Mouse (Mus musculus): ENCODE measurements around the gene Ankle2. TPM values are rescaled to one million over a fixed set of nuclear protein-coding genes. Genes with fewer than 3 reads are reported as not detected.

Gene Ankle2
- polyA plus RNA-seq, 1 experiment = 23.5 TPM

- 6% methylated on average over 15 of the region's 15 CpGs for WGBS
- H3K4me3 ChIP-seq (replicated peaks; ENCODE audit: insufficient read depth, low read depth, low read length) = peak overlapping the region; percentile 74
- H3K27me3 ChIP-seq (ENCODE audit: control insufficient read depth, insufficient read depth, low read length) = no peaks in the 10 kb centered on the region
- no peak for DNase-seq
- no peaks in the 10 kb centered on the region for H3K4me1 ChIP-seq (ENCODE audit: control insufficient read depth, insufficient read depth, low read length)
- no peak for TF ChIP-seq CTCF (IDR thresholded peaks at IDR 0.05; ENCODE audit: borderline replicate concordance, insufficient read depth, low read depth, low read length)
- no peak for TF ChIP-seq POLR2A (IDR thresholded peaks at IDR 0.05; ENCODE audit: borderline replicate concordance, insufficient read depth, low read length)
- H3K27ac ChIP-seq (ENCODE audit: insufficient read depth, low read length) = no peak overlapping the region
These were observed 54.4 kb downstream of the Ankle2 start for GRCm38 (mm10) chr5:110285156-110285555.

GRCm38 (mm10) chr5:110285770-110286445, 55.1 kb downstream of the Ankle2 start, which contains the start of the genes Pxmp2 and Pole:
Gene Pxmp2 (minus strand): TSS chr5:110286186.
Gene Pole (plus strand): TSS chr5:110286306.
- Histone ChIP-seq H3K4me3 (replicated peaks; ENCODE audit: insufficient read depth, low read depth, low read length) (peak within 1 kb of the TSS; percentile 74), H3K4me1 (ENCODE audit: control insufficient read depth, insufficient read depth, low read length) (no peaks in the 10 kb centered on the region), H3K27ac (ENCODE audit: insufficient read depth, low read length) (no peak within 1 kb of the TSS), H3K27me3 (ENCODE audit: control insufficient read depth, insufficient read depth, low read length) (no peaks in the 10 kb centered on the region)
- peak; percentile 81 to 85 for DNase-seq
- TF ChIP-seq CTCF (IDR thresholded peaks at IDR 0.05; ENCODE audit: borderline replicate concordance, insufficient read depth, low read depth, low read length) = no peak
- TF ChIP-seq POLR2A (IDR thresholded peaks at IDR 0.05; ENCODE audit: borderline replicate concordance, insufficient read depth, low read length) = no peak
- WGBS = under 1% methylated on average over 63 of the region's 64 CpGs

GRCm38 (mm10) chr5:110286446-110287083, 55.8 kb downstream of the Ankle2 start:
- TF ChIP-seq POLR2A (IDR thresholded peaks at IDR 0.05; ENCODE audit: borderline replicate concordance, insufficient read depth, low read length) (no peak), CTCF (IDR thresholded peaks at IDR 0.05; ENCODE audit: borderline replicate concordance, insufficient read depth, low read depth, low read length) (no peak)
- H3K27me3 ChIP-seq (ENCODE audit: control insufficient read depth, insufficient read depth, low read length) = no peaks in the 10 kb centered on the region
- under 1% methylated on average over 31 of the region's 31 CpGs for WGBS
- no peak overlapping the region for H3K27ac ChIP-seq (ENCODE audit: insufficient read depth, low read length)
- H3K4me3 ChIP-seq (replicated peaks; ENCODE audit: insufficient read depth, low read depth, low read length) = peak overlapping the region; percentile 74
- no peaks in the 10 kb centered on the region for H3K4me1 ChIP-seq (ENCODE audit: control insufficient read depth, insufficient read depth, low read length)
- no peak for DNase-seq

- no peak for TF ChIP-seq POLR2A (IDR thresholded peaks at IDR 0.05; ENCODE audit: borderline replicate concordance, insufficient read depth, low read length)
- no peak for TF ChIP-seq CTCF (IDR thresholded peaks at IDR 0.05; ENCODE audit: borderline replicate concordance, insufficient read depth, low read depth, low read length)
- no peaks in the 10 kb centered on the region for H3K4me1 ChIP-seq (ENCODE audit: control insufficient read depth, insufficient read depth, low read length)
- no peaks in the 10 kb centered on the region for H3K27me3 ChIP-seq (ENCODE audit: control insufficient read depth, insufficient read depth, low read length)
- no peak overlapping the region for H3K27ac ChIP-seq (ENCODE audit: insufficient read depth, low read length)
- H3K4me3 ChIP-seq (replicated peaks; ENCODE audit: insufficient read depth, low read depth, low read length) = no peak overlapping the region
- WGBS = 57% methylated on average over 2 of the region's 2 CpGs
- no peak for DNase-seq
These were observed 56.3 kb downstream of the Ankle2 start for GRCm38 (mm10) chr5:110287084-110287475.

GRCm38 (mm10) chr5:110291649-110292048, 60.8 kb downstream of the Ankle2 start:
- WGBS = 94% methylated on average over 1 of the region's 1 CpGs
- Histone ChIP-seq H3K4me1 (ENCODE audit: control insufficient read depth, insufficient read depth, low read length) (no peaks in the 10 kb centered on the region), H3K27me3 (ENCODE audit: control insufficient read depth, insufficient read depth, low read length) (no peaks in the 10 kb centered on the region), H3K27ac (ENCODE audit: insufficient read depth, low read length) (no peak overlapping the region), H3K4me3 (replicated peaks; ENCODE audit: insufficient read depth, low read depth, low read length) (no peak overlapping the region)
- TF ChIP-seq POLR2A (IDR thresholded peaks at IDR 0.05; ENCODE audit: borderline replicate concordance, insufficient read depth, low read length) = no peak
- TF ChIP-seq CTCF (IDR thresholded peaks at IDR 0.05; ENCODE audit: borderline replicate concordance, insufficient read depth, low read depth, low read length) = no peak
- DNase-seq = no peak

GRCm38 (mm10) chr5:110296637-110297036, 65.8 kb downstream of the Ankle2 start:
- no peak for DNase-seq
- 97% methylated on average over 1 of the region's 1 CpGs for WGBS
- H3K4me1 ChIP-seq (ENCODE audit: control insufficient read depth, insufficient read depth, low read length) = no peaks in the 10 kb centered on the region
- no peaks in the 10 kb centered on the region for H3K27me3 ChIP-seq (ENCODE audit: control insufficient read depth, insufficient read depth, low read length)
- no peak overlapping the region for H3K4me3 ChIP-seq (replicated peaks; ENCODE audit: insufficient read depth, low read depth, low read length)
- no peak overlapping the region for H3K27ac ChIP-seq (ENCODE audit: insufficient read depth, low read length)
- TF ChIP-seq CTCF (IDR thresholded peaks at IDR 0.05; ENCODE audit: borderline replicate concordance, insufficient read depth, low read depth, low read length) (no peak), POLR2A (IDR thresholded peaks at IDR 0.05; ENCODE audit: borderline replicate concordance, insufficient read depth, low read length) (no peak)

- Histone ChIP-seq H3K4me3 (replicated peaks; ENCODE audit: insufficient read depth, low read depth, low read length) (no peak overlapping the region), H3K27me3 (ENCODE audit: control insufficient read depth, insufficient read depth, low read length) (no peaks in the 10 kb centered on the region), H3K27ac (ENCODE audit: insufficient read depth, low read length) (no peak overlapping the region), H3K4me1 (ENCODE audit: control insufficient read depth, insufficient read depth, low read length) (no peaks in the 10 kb centered on the region)
- no peak for TF ChIP-seq CTCF (IDR thresholded peaks at IDR 0.05; ENCODE audit: borderline replicate concordance, insufficient read depth, low read depth, low read length)
- WGBS = 94% methylated on average over 2 of the region's 2 CpGs
- no peak for DNase-seq
These were observed 69.8 kb downstream of the Ankle2 start for GRCm38 (mm10) chr5:110300591-110300990.

Other genes starting within 250 kb of the Ankle2 start
- 37.5 and 38.5 TPM in 2 replicates for gene Zfp932, start 234.5 kb upstream of the Ankle2 start, polyA plus RNA-seq (2012; rRNA removed)
- 1.6 and 2.1 TPM in 2 replicates for gene Gm17655, start 158.5 kb upstream of the Ankle2 start, polyA plus RNA-seq (2012; rRNA removed)
- 0.78 and 0.79 TPM in 2 replicates for gene Gm35315, start 136.6 kb upstream of the Ankle2 start, polyA plus RNA-seq (2012; rRNA removed)
- gene Plcxd1, start 131.0 kb upstream of the Ankle2 start, polyA plus RNA-seq (2012; rRNA removed) = 7.2 and 7.8 TPM in 2 replicates
- 145 and 152 TPM in 2 replicates for gene Gtpbp6, start 122.8 kb upstream of the Ankle2 start, polyA plus RNA-seq (2012; rRNA removed)
- 7.0 and 7.5 TPM in 2 replicates for gene Zfp605, start 120.9 kb upstream of the Ankle2 start, polyA plus RNA-seq (2012; rRNA removed)
- 100 and 105 TPM in 2 replicates for gene Chfr, start 95.2 kb upstream of the Ankle2 start, polyA plus RNA-seq (2012; rRNA removed)
- gene Golga3, start 54.3 kb upstream of the Ankle2 start, polyA plus RNA-seq (2012; rRNA removed) = 21.7 and 22.5 TPM in 2 replicates
- gene Pgam5, start 38.9 kb downstream of the Ankle2 start, polyA plus RNA-seq (2012; rRNA removed) = 39.7 and 41.6 TPM in 2 replicates
- 9.5 and 9.9 TPM in 2 replicates for gene Pxmp2, start 55.2 kb downstream of the Ankle2 start, polyA plus RNA-seq (2012; rRNA removed)
- 1.3 and 1.6 TPM in 2 replicates for gene Pole, start 55.3 kb downstream of the Ankle2 start, polyA plus RNA-seq (2012; rRNA removed)
- 0.26 and 0.32 TPM in 2 replicates for gene P2rx2, start 112.2 kb downstream of the Ankle2 start, polyA plus RNA-seq (2012; rRNA removed)
- not detected in 2 replicates for gene Lrcol1, start 113.7 kb downstream of the Ankle2 start, polyA plus RNA-seq (2012; rRNA removed)
- gene Fbrsl1, start 217.5 kb downstream of the Ankle2 start, polyA plus RNA-seq (2012; rRNA removed) = 65.4 and 72.7 TPM in 2 replicates

All from cerebellum, adult 2 months (tissue).